Mouse (Mus musculus) cerebellum, adult 8-10 months (tissue): Measurements from ENCODE around the gene Tmem59.

Experiments used
- DNase-seq: peaks from one replicate; pipeline ENCODE4 v3.0.0; 2022

Gene Tmem59

DNA sequence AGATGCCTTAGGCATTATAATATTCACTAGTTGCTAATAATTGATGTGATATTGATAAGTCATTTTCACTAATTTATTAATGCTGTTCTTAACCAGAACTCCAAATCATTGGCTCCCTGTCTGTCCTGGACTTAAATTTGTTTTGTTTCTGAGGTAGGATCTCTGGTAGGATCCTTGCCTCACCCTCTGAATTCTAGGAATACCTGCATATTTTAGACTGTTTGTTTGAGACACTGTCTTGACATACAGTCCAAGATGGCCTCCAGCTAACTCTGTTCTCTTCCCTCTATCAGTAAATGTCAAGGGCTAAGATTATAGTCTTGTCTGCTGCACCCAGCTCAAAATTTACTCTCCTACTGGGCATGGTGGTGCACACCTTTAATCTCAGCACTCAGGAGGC lies 2.5 kb downstream of the Tmem59 start:
- DNase-seq, result no peak

- no peak for DNase-seq
Measured at GRCm38 (mm10) chr4:107181866-107182265, 3.7 kb downstream of the Tmem59 start.

DNA sequence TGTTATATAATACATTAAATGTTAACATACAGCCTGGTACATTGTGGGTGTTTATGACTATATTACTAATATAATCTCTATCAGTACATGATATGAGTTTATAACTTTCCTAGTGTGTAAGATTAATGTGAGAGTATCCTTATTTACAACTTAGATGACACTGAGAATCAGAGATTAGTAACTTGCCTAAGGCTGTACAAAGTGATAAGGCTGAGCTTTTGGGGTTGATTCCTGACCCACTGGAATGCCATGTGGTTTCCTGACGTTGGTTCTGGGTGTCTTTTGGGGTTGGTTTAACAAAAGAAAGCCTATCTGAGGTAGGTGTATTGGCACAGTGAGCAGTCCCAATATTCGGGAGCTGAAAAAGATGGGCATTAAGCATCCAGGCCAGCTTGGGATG lies 4.6 kb downstream of the Tmem59 start:
- no peak for DNase-seq

DNA sequence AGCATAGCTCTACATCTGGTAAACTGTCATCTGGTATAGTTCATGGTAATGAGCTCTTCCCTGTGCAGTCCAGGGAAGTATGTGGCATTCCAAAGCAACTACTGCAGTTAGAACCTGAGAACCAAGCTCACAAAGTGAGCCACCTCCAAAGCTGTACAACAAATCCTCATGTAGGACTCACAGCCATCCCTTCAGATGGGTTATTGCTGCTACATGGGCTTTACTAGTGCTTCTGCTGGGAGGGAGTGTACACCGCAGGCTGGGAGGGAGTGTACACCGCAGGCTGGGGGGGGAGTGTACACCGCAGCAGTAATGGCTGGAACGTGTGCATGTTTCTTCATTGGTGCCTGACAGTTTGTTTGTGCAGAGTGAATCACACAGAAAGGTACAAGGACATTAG lies 5.0 kb downstream of the Tmem59 start:
- DNase-seq, result no peak

- DNase-seq, result no peak
Measured at GRCm38 (mm10) chr4:107185703-107186102, 7.5 kb downstream of the Tmem59 start.

GRCm38 (mm10) chr4:107193841-107194240 lies 15.6 kb downstream of the Tmem59 start:
- DNase-seq, result no peak

- DNase-seq, result no peak
Measured at GRCm38 (mm10) chr4:107196454-107196853, 18.3 kb downstream of the Tmem59 start.

GRCm38 (mm10) chr4:107198072-107198471 lies 19.9 kb downstream of the Tmem59 start:
- DNase-seq, result no peak

- DNase-seq, result no peak
Measured at GRCm38 (mm10) chr4:107201779-107202178, 23.6 kb downstream of the Tmem59 start.

GRCm38 (mm10) chr4:107203001-107203400 lies 24.8 kb downstream of the Tmem59 start:
- no peak for DNase-seq

- no peak for DNase-seq
Measured at GRCm38 (mm10) chr4:107207016-107207415, 28.8 kb downstream of the Tmem59 start.

- DNase-seq, result no peak
Measured at GRCm38 (mm10) chr4:107208880-107209279, 30.7 kb downstream of the Tmem59 start, which contains the start of gene Ldlrad1. TSS of gene Ldlrad1 (plus strand) at chr4:107209180.

GRCm38 (mm10) chr4:107210483-107211097 lies 32.4 kb downstream of the Tmem59 start:
- no peak for DNase-seq

- DNase-seq, result no peak
Measured at GRCm38 (mm10) chr4:107211465-107211864, 33.3 kb downstream of the Tmem59 start.

DNA sequence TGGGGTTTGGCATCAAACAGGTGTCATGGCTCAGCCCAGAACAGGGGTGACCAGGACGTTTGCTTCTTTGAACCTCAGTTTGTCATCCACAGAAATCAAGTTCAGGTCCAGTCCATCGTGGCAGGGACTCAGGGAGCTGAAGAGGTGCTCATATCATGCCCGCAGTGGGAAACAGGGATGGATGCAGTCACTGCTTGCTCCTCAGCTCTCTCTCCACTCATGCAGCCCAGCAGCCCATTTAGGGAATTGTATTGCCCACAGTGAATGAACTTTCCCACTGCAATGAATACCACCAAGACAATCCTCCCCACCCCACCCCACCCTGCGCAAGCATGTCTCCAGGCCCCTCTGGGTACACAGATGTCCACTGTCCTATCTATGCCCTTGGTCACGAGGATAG lies 33.7 kb downstream of the Tmem59 start:
- DNase-seq, result no peak

DNA sequence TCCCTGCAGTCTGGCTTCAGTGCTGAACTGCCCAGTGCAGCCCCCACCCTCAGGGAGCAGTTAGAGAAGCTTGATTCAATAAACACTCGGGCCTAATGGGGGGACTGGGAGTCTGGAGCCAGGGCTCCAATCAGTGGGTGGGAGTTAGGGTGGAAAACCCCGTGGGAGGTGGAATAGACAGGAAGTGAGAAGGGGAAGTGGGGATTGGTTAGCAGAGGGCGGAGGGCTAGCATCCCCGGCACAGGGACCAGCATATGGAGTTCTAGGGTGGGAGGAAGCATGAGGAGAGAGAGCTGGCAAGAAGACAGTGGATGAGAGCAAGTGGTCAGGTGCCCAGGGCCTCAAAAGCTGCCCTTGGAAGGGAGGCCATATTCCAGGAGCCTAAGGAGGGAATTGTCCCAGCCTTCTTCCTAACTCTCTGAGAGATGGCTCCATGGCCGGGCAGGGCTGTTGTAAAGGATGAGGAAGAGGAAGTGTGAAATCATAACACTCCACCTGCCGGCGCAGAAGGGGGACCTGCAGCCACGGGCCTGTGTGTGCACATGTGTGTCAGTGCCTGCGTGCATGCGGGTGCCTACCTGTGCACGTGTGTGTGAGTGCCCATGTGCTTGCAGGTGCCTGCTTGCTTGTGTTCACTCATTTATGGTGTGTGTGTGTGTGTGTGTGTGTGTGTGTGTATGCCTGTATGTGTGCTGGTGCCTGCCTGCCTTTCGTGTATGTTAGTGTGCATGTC lies 35.2 kb downstream of the Tmem59 start:
- no peak for DNase-seq

GRCm38 (mm10) chr4:107217574-107217973 lies 39.4 kb downstream of the Tmem59 start:
- DNase-seq, result no peak

DNA sequence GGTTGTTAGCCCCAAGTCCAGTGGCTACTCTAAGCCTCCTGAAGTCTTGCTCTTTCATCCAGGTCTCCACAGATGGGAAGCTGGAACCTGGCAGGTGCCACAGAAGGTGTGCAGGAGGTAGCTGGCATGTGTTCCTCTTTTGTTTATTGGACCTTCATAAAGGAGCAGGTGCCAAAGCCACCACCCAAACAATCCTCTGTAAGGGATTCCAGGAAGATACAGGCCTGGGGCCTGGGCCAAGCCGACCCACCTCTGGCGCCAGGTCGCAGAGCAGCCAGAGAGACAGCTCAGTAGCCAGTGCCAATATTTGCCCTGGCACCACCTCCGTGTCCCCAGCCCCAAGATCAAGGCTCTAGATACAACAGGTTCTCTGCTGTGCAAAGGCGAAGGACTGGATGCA lies 43.3 kb downstream of the Tmem59 start:
- no peak for DNase-seq

DNA sequence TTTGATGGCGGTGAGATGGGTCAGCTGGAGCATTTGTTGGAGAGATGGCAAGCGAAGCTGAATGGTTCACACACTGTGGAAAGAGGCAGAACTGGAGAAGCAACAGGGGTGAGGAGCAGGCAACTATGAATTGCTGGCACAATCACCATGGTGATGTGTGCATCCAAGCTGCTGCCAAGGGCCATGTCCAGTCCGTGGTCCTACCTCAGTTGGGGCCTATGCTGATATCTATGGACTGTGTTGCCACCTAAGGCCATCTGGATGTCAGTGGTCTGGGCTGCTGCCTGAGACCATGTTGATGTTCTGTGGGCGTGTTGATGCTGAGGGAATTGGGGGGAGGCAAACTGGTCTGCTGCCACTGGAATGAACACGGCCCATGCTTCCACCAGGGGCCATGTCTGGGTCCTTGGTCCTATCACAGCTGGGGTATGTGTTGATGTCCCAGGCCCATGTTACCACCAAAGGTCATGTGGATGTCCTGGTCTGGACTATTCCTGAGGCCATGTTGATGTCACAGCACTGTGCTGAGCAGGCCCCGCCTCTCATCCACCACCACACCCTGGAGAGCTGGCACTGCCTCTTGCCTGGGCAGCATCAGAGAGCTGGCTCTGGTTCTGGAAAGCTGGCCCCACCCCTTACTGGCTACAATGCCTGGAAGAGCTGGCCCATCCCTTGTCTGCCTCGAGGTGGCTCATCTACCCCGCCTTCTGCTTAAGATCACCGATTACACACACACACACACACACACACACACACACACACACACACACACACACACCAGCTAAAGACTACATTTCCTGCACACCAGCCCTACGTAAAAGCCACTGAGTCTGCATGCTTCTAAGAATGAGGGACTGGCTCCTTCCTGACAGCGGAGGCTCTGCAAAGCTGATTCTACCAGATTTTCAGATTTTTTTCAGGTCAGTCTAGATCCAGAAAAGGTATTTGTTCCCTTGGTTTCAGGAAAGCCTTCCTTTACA lies 45.3 kb downstream of the Tmem59 start:
- no peak for DNase-seq

DNA sequence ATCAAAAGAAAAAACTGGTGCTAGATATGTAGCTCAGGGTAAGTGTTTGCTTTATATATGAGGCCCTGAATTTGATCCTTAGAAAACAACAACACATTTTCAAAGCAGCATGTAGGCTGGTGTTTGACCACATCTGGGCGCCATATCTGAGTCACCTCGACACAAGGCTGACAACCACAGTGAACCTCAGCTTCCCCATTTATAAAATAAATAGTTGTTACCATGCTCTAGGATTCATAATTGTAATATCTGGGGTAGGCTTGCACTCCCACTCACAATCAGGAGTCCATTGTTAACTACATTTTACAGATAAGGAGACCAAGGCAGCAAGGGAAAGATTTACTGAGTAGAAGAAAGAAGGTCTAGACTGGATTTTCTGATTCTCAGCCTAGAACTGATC lies 48.1 kb downstream of the Tmem59 start:
- DNase-seq, result no peak

GRCm38 (mm10) chr4:107232219-107232618 lies 54.0 kb downstream of the Tmem59 start:
- no peak for DNase-seq

- DNase-seq, result no peak
Measured at GRCm38 (mm10) chr4:107238253-107238652, 60.1 kb downstream of the Tmem59 start.

DNA sequence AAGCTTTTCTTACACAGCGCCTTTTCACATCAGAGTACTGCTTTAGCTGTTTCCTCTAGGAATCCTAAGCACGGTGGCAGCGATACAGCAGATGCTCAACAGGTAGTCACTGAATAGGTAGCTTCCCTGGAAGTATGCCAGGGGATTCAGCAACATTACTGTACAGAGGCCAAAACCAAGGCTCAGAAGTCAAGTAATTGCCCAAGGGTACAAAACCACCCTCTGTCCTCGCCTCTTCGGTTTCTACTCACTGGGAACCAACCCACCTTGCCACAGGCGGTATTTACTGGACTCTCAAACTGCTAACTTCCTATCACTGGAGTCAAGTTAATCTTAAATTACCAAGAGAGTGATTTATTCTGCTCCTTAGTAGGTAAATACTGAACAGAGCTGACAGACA lies 62.0 kb downstream of the Tmem59 start:
- DNase-seq, result no peak
